Mouse (Mus musculus) kidney, postnatal 4 days (tissue): ENCODE results near the gene Lgals1.
"Not testable (repeated sequence)": the region's sequence is repeated elsewhere in the genome, so short reads cannot be mapped to it uniquely, and the experiment has no call there.

Experiments
- DNase-seq, 2 experiments: peaks; one replicate each; pipeline ENCODE4 v3.0.0; 2021; ENCODE audit warnings: mixed read lengths in 2 of 2

Lgals1 gene

GRCm38 (mm10) chr15:78926021-78926919 lies at the start of gene Lgals1:
Lgals1 (plus strand) TSS chr15:78926725.
- DNase-seq, result peak; percentile 91 to 95

GRCm38 (mm10) chr15:78876991-78877809 lies 49.3 kb upstream of the Lgals1 start, which contains the start of gene Gga1:
Gga1 (plus strand) TSS chr15:78877190.
- DNase-seq, result peak; percentile 95 to 97

GRCm38 (mm10) chr15:78877810-78878390 lies 48.6 kb upstream of the Lgals1 start:
- no peak for DNase-seq

- not testable (repeated sequence) for DNase-seq
These were observed 47.6 kb upstream of the Lgals1 start for GRCm38 (mm10) chr15:78878792-78879516.

GRCm38 (mm10) chr15:78880432-78880831 lies 46.1 kb upstream of the Lgals1 start:
- DNase-seq, result peak; percentile 45 to 65

- DNase-seq, result no peak
These were observed 44.7 kb upstream of the Lgals1 start for GRCm38 (mm10) chr15:78881828-78882227.

GRCm38 (mm10) chr15:78889401-78889853 lies 37.1 kb upstream of the Lgals1 start:
- DNase-seq, result peak; percentile 30 to 52

- DNase-seq, result no peak
These were observed 34.1 kb upstream of the Lgals1 start for GRCm38 (mm10) chr15:78892440-78892839.

- peak in 1 of 2 experiments; percentile 33 for DNase-seq
These were observed 31.8 kb upstream of the Lgals1 start for GRCm38 (mm10) chr15:78894726-78895125.

GRCm38 (mm10) chr15:78895741-78896140 lies 30.8 kb upstream of the Lgals1 start:
- DNase-seq, result no peak

GRCm38 (mm10) chr15:78896149-78896548 lies 30.4 kb upstream of the Lgals1 start:
- peak in 1 of 2 experiments; percentile 32 for DNase-seq

- no peak for DNase-seq
These were observed 29.0 kb upstream of the Lgals1 start for GRCm38 (mm10) chr15:78897488-78897887.

GRCm38 (mm10) chr15:78898507-78899001 lies 28.0 kb upstream of the Lgals1 start:
- DNase-seq, result peak in 1 of 2 experiments; percentile 54

GRCm38 (mm10) chr15:78899409-78899739 lies 27.2 kb upstream of the Lgals1 start, which contains the start of gene Gm49510:
Gm49510 (plus strand) TSS chr15:78899667.
- DNase-seq, result no peak

- DNase-seq, result peak; percentile 84 to 90
These were observed 26.6 kb upstream of the Lgals1 start, which contains the start of gene Sh3bp1 for GRCm38 (mm10) chr15:78899740-78900584. Sh3bp1 (plus strand) TSS chr15:78899768.

GRCm38 (mm10) chr15:78900585-78901421 lies 25.7 kb upstream of the Lgals1 start:
- DNase-seq, result peak; percentile 32 to 56

- DNase-seq, result no peak
These were observed 25.1 kb upstream of the Lgals1 start for GRCm38 (mm10) chr15:78901422-78901789.

GRCm38 (mm10) chr15:78903243-78903642 lies 23.3 kb upstream of the Lgals1 start:
- DNase-seq, result peak; percentile 87 to 89

- DNase-seq, result no peak
These were observed 18.1 kb upstream of the Lgals1 start for GRCm38 (mm10) chr15:78908399-78908798.

GRCm38 (mm10) chr15:78908982-78909381 lies 17.5 kb upstream of the Lgals1 start:
- no peak for DNase-seq
